Mouse (Mus musculus): ENCODE data around the gene Il16.

The Il16 gene

DNA sequence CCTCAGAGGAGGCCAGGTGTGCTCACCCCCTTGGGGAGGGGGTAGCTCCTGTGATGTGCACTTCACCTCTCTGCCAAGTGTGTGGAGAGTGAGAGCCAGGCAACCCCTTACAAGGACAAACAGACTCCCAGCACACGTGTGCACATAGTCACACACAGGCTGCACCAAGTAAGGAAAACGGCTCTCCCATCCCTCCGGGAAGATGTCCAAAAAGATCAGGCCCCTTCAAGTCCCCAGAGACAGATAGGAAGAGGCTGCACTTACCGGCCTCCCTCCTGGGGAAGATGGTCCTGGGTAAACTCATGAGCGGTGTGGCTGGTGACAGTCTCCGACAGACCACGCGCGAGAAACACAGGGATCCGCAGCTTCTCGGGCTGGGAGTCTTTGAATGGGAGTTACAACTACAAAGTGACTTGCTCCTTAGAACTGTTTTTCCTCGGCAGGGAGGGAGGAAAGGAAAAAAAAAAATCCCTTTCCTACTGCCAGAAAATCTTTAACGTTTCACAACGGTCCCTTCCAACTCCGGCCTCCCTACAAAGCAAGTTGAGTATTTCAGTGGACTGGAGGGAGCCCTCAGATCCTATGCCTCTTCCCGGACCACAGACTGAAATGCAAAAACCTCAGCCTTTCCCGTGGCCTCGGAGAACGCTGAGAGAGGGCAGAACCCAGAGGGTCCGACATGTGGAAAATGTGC is at the start of gene Il16:
Gene Il16 (minus strand): TSS at position 314 of the 694 bp plus-strand sequence.
- no peak for DNase-seq (ENCODE audit: low spot score in 2 of 2)

DNA sequence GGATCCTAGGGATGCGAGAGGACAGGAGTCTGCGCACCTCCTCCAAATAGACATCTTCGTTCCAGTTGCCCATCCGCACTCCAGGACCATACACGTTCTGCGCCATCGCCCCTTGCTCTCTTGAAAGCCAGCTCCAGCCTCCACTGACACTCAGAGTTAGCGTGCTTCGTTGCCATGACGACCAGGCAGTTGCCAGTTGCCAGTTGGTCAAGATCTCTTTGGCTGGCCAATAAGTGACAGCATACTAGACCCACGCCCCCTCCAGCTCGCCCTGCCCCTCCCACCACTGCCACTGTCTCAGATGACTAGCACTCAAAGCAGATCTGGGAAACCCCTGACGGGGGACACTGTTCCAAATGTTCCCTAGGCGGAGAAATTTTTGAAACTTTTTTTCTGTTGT is 49.2 kb upstream of the Il16 start, which contains the start of gene Cfap161:
Gene Cfap161 (minus strand): TSS at position 176 of the 400 bp plus-strand sequence.
- no peak for DNase-seq (ENCODE audit: low spot score in 2 of 2)

DNA sequence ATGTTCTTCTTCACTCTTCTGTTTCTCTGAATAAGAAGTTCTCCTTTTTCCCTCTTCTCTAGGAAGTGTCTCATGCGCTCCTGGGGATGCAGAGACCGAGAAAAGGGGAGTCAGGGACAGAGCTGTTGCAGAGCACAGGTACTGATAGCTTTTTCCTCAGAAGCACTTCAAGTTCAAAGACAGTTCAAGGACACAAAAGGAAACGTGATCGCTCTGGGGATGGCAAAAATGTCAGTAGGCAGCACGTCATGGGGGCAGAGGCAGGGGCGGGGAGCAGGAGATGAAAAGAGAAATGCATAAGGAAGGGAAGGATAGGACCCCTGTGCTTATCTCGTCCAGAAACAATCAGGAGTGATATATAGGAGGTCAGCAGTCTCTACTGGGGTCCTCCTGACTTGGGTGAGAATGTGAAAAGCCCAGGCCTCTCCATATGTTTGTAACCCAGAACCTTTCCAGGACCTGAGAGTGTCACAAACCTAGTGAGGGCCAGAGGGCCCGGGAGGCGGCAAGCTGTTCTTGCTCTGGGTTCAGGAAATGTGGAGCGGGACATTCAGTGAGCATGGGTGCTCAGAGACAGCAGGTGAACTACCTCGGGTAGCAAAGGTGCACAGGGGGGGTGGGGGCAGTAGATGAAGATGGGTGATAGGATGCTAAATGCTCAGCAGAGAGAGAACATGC is 48.6 kb upstream of the Il16 start:
- no peak for DNase-seq (ENCODE audit: low spot score in 2 of 2)

DNA sequence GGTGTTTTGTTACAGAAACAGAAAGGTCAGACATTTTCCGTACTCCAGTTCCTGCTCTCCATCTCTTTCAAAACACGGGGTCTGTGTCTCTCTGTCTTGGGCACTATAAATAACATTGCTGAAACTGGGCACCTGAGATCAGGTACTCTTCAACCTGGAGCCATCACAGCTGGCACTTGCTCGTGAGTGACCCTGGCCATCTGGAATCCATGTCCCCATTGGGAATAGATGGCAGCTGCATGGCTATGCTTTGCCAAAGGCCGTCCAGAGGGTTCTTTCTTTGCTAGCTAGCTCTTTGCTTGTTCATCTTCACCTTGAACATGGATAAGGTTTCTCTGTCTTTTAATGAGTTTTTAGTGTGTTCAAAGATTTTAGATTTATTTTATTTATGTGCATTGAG is 35.4 kb upstream of the Il16 start:
- DNase-seq (ENCODE audit: low spot score in 2 of 2) = no peak

DNA sequence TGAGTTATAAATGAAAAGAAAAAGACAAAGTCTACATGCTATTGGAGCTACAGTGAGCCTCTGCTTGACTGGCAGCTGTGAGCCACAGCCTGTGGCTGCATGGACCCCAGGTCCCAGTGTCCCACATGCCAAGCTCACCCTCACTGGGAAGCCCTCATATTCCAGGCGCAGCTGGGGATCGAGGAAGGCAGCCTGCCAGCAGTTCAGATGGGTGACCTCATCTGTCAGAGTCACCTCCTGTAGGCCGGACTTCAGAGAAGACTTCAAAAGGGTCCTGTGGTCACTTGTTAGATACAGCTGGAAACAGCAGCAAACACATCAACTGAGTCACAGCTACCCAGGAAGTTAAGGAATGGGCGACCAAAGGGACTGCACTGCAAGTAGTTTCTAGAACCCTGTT is 34.5 kb upstream of the Il16 start:
- no peak for DNase-seq (ENCODE audit: low spot score in 2 of 2)

DNA sequence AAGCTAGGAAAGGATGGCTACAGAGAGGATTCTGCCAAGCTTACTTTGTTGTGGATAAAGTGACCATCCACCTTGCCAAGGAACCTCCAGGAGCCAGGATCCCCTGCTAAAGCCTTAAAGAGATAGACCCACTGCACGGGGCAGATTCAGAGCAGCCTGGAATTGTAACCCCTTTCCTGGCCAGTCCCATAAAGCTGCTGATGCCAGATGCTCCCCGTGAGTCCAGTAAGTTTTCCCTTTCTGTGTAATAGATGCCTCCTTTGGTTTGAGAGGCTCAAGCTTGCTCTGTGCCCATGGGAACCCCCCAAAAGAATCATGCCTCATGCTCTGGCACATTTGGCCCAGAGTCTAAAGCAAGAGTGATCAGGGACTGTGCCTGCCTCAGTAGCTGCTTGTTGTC is 33.5 kb upstream of the Il16 start:
- no peak for DNase-seq (ENCODE audit: low spot score in 2 of 2)

DNA sequence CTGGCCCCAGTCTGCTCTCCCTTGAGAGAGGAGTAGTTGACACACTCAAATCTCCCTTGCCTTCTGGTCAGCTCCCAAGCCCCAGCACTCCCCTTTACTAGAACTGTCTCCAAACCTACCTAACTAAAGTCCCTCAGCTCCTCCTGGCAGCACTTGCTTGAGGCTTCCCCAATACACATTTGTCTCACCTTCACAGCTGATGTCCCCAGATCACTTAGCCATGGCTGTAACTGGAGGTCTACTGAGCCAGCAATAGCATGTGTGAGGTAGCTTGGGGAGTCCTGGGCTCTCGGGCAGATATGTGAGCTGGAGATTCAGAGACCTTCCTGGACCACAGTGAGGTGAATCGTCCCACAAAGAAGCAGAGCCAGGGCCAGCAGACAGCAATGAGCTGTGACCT is 33.0 kb upstream of the Il16 start:
- DNase-seq (ENCODE audit: low spot score in 2 of 2) = no peak

DNA sequence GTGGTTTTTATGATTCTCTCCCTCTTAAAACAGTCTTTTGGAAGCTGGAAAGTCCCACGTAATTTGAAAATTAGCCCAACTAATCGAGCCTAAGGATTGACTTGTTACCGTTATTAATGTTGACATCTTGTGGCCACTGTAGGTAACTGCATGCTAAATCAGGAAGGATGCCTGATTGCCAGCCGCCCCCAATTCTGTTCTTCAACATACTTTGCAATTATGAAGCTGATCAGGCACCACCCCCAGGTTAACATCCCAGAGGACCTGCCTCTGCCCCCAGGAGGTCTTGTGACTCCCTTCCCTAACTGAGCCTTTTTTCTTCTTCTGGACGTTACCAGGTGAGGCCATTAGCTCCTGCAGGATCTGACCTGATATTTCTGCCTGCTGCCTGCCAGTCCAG is 29.2 kb upstream of the Il16 start:
- DNase-seq (ENCODE audit: low spot score in 2 of 2) = no peak

DNA sequence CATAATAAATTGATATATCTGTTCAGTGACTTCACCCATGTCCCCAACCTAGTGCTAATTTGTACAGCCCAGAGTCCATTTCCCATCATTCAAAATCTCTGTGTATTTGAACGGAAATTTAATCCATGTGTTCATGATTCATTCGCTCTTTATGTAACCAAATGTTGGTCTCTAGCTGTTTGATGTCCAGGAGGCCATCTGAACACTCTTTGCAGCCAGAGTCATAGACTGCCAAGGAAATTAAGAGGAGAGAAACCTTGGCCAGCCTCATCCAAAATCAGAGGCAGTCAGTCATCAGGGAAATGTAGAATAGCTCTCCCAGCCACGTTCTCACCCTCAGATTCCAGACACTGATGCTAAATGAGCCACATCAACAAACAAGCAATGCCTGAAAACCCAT is 18.1 kb upstream of the Il16 start:
- DNase-seq (ENCODE audit: low spot score in 2 of 2) = no peak

DNA sequence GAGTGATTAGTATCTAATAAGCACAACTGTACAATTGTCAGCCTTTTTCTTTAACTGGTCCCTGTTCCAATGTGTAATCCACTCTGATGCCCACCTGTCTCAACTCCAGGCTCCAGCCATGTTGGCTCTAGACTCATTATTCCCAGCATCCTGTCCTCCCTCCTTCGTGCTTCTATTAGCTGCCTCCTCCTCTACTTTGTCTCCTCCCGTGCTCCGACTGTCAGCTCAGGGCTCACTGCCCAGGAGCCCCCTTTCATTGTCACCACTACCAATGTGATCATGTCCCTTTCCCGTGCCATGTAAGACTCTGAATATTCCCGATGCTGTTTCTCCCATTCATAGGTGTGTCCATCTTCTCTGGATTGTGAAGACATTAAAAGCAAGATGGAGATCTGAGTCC is 16.8 kb upstream of the Il16 start:
- no peak for DNase-seq (ENCODE audit: low spot score in 2 of 2)

DNA sequence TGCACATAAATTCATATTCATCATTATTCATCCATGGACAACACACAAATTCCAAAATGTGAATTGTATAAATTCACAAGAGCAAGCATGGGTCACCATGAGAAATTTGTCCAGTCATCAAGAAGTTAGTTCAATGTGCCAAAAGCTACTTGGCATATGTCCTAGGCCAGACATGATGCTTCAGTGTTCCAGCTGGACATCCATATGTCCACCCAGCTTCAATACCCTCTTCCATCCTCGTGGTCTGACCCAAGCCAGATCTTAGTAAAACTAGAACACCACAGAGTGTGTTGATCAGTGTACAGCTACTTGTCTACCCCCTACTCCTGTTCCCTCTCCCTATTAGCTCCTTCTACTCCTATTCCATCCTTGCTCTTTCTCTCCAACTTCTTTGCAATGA is 5.5 kb upstream of the Il16 start:
- DNase-seq (ENCODE audit: low spot score in 2 of 2) = no peak

DNA sequence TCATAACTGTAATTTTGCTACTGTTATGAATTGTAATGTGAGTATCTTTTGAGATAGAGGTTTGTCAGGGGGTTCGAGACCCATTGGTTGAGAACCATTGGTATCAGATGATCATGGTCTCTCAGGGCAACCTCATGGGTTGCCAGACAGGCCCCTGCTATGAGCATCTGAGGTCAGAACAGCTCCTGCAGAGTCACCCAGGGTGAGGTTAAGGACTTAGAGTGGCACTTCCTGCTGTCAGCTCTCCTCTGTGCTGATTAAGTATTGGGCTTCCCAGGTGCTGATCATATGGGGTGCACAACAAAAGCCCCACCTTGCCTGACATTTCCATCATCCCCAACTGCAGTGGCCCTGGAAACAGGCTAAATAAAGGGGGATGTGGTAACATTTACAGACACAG is 2.9 kb upstream of the Il16 start:
- no peak for DNase-seq (ENCODE audit: low spot score in 2 of 2)

DNA sequence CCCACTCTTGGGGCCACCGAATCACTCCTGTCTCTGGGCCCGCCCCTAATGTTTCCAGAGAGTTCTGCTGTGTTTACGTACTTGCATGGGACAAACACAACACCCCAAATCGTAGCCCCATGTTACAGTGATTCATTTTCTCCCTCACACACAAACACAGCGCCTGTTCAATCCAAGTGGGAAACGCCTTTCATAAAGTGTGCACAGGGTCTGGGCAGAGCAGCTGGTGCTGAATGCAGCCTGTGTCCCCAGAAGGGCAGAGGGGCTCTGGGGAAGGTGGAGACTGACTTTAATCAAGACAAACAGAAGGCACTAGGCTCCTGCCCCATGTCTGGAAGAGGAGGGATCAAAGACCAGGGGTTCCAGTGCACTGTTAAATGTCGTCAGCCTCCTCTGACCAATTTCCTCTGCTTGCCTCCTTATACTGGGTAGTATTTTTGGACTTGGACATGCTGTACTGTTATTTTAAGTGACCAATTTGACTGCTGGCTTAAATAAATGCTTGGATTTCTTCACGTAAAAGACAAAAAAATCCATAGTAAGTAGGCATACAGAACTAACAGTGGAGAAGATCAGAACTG is 671 bp upstream of the Il16 start:
- DNase-seq (ENCODE audit: low spot score in 2 of 2) = no peak

DNA sequence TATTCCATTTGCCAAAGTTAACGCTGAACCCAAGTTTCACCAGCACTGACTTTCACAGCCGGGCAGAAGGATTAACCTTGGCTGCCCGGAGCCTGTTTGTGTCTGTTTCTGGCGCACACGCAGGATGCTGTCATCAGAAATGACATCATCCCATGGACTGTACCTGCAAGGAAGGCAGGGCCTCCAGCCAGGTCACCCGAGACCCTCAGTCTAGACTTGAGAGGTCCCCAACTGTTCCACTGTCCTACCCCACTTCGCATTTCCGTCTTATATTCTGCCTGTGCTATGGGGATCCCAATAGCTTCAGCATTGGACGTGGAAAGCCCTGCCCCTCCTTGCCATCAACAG is 487 bp downstream of the Il16 start:
- DNase-seq (ENCODE audit: low spot score in 2 of 2) = no peak

DNA sequence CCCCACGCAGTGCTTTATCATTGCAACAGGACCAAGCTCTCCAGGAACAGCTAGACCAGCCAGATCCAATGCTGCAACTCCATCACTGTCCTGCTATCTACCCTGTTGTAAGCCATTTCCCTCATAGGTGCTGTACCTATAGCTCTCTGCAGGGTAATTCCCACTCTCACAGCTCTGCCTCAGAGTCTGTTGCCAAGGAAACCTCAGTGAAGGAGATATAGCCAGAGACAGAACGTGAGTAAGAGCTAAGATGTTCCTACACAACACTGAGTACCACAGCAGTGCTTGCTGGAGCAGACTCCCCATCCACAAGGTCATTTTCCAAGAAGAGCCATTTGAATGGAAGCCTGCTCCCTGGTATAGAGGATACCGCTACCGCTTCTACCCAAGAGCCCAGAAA is 1.3 kb downstream of the Il16 start:
- no peak for DNase-seq (ENCODE audit: low spot score in 2 of 2)

DNA sequence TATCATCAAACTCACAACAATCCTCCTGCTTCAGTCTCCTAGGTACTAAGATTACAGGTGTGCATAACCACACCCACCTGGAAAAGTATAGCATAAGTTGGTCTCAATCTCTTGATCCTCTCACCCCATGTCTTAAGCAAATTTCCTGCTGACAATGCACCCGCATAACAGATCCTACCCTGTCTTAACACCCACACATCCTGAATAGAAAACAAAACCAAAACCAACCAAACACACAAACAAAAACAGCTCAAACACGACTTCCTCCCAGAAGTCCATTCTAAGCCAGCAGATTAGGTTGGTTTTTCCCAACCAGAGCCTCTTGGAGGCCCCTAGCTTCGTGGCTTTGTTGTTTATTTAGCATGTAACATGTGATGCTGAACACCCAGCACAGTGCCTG is 2.8 kb downstream of the Il16 start:
- no peak for DNase-seq (ENCODE audit: low spot score in 2 of 2)

DNA sequence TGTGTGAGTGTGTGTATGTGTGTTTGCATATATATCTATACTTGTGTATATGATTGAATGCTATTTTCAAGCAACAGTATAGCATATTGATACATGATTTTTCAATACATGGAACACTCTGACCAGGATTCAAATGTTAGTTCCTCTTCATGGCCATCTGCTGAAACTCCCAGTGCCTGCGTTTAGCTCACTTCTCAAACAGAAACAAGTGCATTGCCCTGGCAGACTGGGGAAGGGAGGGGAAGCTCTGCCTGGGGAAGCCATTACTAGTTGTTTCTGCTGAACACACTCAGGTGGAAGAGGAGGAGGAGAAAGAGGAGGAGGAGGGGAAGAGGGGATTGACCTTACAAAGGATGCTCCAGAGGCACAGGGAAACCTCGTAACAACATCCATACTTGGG is 3.5 kb downstream of the Il16 start:
- no peak for DNase-seq (ENCODE audit: low spot score in 2 of 2)

DNA sequence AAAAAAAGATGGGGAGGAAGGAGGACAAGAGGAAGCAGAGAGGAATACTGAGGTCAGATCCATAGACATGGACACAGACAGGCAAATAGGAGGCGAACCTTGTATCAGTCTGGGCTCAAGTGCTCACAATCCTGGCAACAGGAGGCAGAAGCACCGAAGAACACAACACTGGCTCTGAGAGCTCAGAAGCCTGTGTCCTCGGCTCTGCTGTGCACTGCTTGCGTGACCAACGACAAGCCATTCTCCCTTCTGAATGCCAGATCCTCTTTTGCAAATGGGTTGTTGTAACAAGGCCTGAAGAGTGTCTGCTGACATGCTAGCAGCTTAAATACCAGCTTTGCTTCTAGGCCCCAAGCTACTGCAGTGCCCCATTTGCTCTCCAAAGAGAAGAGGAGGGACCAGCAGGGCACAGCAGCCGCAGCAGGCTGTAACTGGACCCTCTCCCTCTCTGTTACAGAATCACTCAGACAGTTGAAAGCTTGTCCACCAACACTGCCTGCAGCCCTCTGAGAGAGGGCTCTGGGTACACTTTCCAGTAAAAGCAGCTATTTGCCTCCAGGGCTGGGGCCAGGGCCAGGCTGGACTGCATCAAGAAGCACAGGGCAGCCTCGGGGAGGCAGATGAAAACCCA is 5.7 kb downstream of the Il16 start:
- DNase-seq (ENCODE audit: low spot score in 2 of 2) = no peak

DNA sequence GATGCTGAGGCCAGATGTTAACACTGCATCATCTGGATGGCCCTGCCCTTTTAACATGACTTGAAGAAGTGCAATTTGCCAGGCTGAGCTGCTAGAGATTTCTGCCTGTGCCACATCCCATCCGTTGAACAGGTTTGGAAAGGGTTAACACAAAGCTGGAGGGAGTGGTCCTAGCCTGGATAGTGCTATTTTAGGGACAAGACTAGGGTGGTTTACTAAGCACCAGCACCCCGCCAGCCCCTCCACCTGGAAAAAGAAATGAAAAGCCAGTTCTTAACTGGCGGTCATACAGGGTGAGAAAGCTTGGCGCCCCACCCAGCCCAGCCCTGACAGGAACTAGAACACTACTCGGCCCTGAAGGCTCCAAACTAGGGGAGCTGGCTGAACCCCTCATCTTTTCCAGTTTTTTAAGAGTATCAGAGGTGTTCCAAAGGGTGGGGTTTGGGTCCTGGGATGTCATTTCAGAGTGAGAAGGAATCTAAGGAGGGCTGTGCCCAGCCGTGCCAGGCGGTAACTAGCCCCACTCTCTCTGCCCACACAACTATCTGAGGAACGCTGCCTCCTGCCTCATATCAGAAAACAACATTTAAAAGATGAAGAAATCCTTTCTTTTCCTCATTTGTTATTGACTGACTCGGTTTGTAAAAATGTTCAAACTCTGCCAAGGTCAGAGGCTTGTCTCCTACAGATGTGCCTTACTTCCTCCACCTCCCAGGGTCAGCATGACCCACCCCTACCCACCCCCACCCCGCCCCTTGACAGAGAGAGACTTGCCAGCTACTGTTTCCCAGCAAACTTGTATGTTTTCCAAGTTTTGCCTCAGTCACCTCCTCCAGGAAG is 6.7 kb downstream of the Il16 start:
- DNase-seq (ENCODE audit: low spot score in 2 of 2) = no peak

DNA sequence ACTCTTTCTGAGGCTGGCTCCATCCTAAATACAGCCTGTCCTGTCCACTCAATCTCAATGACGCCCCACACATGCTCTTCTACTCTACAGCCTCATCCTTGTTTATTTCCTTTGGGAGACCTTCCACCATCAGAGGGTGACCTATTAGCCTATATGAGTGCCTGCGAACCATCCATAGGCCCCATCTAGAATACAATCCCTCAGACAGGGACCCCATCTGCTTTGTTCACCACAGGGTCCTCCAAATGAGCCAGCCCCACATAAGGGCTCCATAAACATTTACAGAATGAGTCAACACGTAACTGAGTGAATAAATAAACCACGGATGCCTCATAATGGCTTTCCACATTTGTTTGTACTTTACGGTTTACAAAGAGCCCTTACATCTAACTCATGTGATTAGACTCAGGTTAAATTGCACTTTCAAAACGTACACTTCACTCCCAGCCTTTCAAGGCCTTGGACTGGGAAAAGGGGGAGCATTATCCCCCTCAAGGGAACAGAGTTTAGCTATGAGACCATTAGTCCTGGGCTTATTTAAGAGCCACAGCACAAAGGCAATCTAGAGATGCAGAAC is 7.5 kb downstream of the Il16 start:
- no peak for DNase-seq (ENCODE audit: low spot score in 2 of 2)

DNA sequence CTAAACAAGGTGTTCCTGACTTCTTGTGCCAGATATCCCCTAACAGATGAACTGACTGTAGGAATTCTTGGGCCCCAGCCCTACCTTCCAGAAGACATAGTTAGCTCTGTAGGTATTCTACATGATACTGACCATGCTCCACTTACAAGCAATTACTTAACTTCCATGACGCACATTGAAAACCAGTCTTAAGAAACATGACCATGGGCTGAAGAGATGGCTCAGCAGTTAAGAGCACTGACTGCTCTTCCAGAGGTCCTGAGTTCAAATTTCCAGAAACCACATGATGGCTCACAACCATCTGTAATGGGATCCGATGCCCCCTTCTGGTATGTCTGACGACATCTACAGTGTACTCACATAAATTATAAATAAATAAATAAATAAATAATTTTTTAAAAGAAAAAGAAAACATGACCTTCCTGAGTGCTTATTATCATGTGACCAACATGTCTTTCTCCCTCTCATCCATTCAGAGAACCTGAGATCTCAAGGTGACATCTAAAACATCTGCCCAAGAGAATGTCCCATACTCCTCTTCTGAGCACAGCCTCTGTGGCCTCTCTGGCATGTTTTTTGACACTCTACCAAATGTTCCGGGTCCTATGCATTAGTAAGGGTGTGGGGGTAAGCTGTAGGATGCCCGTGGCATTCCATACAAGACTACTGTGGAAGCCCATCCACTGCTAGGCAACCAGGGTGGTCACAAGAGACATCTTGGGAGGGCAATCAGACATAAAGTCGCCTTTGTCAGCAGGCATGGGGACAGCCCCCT is 9.0 kb downstream of the Il16 start:
- DNase-seq (ENCODE audit: low spot score in 2 of 2) = no peak
